Mouse (Mus musculus): ENCODE data around the gene Dock11.

The Dock11 gene

DNA sequence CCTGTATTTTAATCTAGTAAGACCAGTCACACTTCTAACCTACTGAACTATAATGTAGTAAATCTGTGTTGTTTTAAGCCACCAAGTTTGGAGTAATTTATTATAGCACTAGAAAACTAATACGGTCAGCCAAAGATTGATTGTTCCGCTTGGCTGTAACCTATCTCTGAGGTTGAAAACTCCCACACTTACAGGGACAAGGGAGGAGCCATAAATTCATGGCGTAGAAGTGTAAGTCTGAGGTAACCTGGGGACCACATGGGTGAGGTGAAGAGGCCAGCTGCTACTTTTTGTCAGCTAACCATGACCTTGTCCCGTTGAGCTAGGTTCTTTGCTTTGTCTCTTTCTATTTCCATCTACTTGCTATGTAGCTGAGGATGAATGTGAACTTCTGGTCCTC lies 61.5 kb downstream of the Dock11 start:
- no peak for DNase-seq (ENCODE audit: low spot score in 2 of 2)

DNA sequence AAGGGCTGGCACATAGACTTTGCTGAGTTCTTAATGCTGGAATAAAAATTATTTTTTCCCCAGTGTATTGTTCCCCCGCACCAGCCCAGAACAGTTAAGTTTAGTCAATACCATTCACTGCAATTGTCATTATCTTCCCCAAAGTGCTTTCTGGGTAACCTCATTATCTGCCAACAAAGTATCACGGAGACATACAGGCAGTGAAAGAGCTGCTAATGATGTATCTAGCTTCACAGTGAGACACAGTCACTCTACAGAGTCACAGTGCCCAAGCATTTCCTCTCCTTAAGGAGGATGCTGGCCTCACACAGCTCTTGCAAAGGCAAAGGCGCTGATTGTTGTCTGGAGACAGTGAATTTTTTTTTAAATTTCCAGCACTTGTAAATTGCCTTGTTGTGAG lies 63.3 kb downstream of the Dock11 start:
- DNase-seq (ENCODE audit: low spot score in 2 of 2), result no peak

DNA sequence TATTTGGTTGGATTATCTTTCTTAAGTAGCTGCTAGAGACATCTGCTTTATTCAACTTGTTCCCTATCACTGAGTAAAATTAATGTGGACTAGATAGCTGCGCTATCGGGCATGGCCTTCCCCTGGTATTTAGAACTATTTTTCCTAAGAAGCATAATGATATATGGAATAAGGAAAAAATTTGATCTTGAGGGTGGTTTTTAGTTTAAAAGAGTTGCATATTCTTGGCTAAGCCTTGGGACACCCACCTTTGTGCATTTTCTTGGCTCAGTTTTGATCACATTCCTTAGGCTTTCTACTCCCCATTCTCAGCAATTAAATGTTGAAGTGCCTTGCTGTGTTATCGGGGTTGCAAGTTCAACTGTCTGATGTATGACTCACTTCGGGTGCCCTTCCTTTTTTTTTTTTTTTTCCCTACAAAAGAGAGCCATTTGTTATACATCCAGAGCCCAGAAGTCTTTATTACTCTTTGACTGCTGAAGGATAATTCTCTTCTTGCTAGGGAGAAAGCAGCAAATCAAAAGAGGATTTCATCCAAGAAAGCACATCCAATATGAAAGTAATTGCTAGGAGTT lies 64.0 kb downstream of the Dock11 start:
- DNase-seq (ENCODE audit: low spot score in 2 of 2), result no peak

- DNase-seq (ENCODE audit: low spot score in 2 of 2), result no peak
Observed at GRCm38 (mm10) chrX:35956236-35956635, 67.6 kb downstream of the Dock11 start.

GRCm38 (mm10) chrX:35963087-35963486 lies 74.5 kb downstream of the Dock11 start:
- DNase-seq (ENCODE audit: low spot score in 2 of 2), result no peak

- DNase-seq (ENCODE audit: low spot score in 2 of 2), result no peak
Observed at GRCm38 (mm10) chrX:35969276-35969675, 80.6 kb downstream of the Dock11 start.

- DNase-seq (ENCODE audit: low spot score in 2 of 2), result no peak
Observed at GRCm38 (mm10) chrX:35976657-35977056, 88.0 kb downstream of the Dock11 start.

- DNase-seq (ENCODE audit: low spot score in 2 of 2), result no peak
Observed at GRCm38 (mm10) chrX:35987981-35988380, 99.3 kb downstream of the Dock11 start.

- DNase-seq (ENCODE audit: low spot score in 2 of 2), result no peak
Observed at GRCm38 (mm10) chrX:35990508-35991095, 102.0 kb downstream of the Dock11 start.

DNA sequence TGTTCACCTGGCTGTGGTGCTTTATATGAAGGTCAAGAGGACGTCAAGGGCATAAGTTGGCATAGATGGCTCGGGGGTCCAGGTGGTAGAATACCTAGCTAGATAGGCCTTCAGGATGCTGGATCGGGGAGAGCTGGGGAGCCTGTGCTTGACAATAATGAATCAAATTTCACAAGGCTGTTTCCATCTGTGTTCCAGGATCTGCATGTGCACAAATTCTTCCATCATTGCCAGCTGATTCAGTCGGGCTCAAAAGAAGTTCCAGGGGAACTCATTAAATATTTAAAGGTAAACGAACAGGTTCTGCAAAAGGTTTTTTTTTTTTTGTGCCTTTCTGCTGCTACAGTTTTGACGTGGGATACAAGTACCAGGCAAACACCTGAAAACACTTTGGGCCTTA lies 105.6 kb downstream of the Dock11 start:
- no peak for DNase-seq (ENCODE audit: low spot score in 2 of 2)

DNA sequence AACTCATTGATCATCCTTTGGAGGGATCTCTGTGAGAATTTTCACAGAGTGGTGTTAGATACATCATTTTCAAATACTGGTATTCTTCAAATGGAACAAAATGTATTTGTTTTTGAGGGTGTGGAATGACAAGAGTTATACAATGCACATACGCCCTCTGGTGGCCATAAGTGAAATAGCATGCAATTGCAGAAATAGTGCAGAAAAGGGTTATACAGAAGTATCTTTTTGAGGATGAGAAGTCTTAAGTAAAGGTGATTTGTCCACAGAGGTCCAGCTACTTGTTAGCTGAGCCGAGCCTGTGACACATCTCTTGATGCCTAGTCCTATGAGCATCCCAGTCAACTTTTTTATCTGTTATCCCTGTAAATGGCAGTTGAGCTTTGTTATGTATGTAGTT lies 108.4 kb downstream of the Dock11 start:
- DNase-seq (ENCODE audit: low spot score in 2 of 2), result peak; percentile 1 to 5

- no peak for DNase-seq (ENCODE audit: low spot score in 2 of 2)
Observed at GRCm38 (mm10) chrX:35997793-35998419, 109.3 kb downstream of the Dock11 start.

GRCm38 (mm10) chrX:36025651-36026050 lies 137.0 kb downstream of the Dock11 start:
- no peak for DNase-seq (ENCODE audit: low spot score in 2 of 2)

DNA sequence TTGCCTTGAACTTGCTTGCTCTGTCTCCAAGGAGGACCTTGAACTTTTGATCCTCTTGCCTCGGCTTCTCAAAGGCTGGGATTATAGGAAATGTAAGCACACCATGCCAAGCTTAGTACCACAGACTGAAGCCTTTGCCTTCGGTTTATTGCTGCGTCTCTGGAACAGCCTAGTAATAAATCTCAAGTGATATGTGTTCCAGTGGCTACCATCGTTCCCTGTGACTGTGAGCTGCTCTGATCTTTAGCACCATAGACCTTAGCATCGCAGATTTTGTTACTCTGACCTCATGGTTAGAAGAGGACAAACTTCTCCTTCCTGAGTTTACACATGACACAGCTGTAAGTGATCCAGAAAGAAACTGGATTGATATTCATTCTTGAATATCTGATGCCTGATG lies 142.5 kb downstream of the Dock11 start:
- DNase-seq (ENCODE audit: low spot score in 2 of 2), result no peak

DNA sequence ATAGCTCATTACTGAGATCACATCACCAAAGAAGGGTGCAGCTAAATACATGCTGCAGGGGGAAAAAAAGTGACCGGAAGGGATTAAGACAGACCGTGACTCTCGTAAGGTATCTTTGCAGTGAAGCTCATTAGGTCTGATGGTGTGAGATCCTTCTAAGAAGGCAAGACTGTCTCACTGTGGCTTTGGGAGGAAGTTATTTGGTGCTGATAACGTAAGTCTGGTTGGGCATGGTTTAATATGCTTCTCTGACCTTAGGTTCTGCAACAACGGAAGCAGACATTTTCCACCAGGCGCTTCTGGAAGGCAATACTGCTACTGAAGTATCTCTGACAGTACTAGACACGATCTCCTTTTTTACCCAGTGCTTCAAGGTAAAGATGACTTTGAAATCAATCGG lies 145.4 kb downstream of the Dock11 start:
- DNase-seq (ENCODE audit: low spot score in 2 of 2), result no peak

- DNase-seq (ENCODE audit: low spot score in 2 of 2), result no peak
Observed at GRCm38 (mm10) chrX:36045731-36046130, 157.1 kb downstream of the Dock11 start.

DNA sequence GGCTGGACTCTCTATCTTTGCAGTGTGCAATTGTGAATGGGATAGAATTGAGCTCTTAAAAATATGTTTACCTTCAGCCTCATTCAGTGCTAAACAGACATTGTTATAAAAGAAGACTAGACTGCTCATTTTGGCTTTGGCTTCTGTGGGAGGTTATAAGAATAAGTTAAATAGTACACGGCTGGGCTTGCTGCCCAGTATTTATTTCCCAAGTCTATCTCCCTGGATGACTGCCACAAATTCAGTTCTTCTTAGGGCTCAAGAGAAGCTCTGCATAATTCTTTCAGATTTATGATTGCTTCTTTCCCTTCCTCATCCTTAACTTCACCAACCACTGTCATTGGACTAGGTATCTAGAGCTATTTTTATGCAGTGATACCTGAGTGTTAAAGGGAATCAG lies 158.8 kb downstream of the Dock11 start:
- peak in 1 of 2 experiments; percentile 22 for DNase-seq (ENCODE audit: low spot score in 2 of 2)

DNA sequence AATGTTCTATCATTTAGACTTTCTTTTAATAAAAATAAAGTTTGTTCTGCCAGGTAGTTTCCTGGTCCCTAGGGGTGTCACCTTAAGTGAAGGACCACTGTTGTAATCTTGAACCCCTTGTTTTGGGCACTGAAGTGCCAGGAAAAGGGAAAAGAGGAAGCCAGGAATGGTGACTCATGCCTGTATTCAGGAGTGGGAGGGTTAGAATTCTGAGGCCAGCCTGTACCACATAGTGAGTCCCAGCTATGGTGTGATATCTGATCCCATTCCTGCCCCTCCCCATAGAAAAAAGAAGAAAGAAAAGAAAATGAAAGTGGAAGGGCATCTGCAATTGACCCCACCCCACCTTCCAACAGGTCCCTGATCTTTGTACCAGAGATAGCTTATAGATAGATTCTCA lies 161.7 kb downstream of the Dock11 start:
- no peak for DNase-seq (ENCODE audit: low spot score in 2 of 2)

DNA sequence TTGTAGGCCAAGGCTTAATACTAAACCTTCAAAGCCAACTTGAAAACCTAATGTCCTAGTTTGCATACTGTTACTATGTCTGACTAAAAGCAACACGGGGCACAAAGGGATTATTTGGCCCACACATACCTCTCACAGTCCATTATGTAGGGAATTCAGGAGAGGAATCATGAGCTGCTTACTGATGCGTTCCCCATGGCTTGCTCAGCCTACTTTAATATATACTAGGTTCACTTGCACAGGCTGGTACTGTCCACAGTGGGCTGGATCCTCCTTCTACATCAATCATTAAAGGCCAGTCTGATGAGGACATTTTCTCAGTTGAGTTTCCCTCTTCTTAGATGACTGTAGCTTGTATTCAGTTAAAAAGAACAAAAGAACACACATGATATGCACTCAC lies 185.4 kb downstream of the Dock11 start:
- no peak for DNase-seq (ENCODE audit: low spot score in 2 of 2)

DNA sequence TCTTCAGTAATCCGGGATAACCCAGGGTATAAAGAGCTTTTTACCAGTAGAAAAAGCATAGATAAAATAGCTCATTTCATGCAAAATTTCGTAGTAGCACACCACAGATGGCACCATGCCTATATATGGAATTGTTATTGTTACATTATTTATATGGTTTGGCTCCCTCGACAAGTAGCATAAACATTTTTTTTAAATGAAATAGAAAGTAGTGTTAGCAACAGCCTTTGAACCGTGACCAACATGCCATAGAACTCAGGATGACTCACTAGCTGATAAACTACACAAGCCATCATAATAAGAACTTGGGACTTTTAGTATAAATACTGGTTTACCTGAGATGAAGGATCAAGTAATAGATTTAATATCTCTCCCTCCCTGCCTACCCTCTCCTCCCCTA lies 188.5 kb downstream of the Dock11 start:
- DNase-seq (ENCODE audit: low spot score in 2 of 2), result no peak

- peak in 1 of 2 experiments; percentile 4 for DNase-seq (ENCODE audit: low spot score in 2 of 2)
Observed at GRCm38 (mm10) chrX:36082917-36083316, 194.3 kb downstream of the Dock11 start.

GRCm38 (mm10) chrX:36088464-36089256 lies 200.0 kb downstream of the Dock11 start:
- DNase-seq (ENCODE audit: low spot score in 2 of 2), result no peak

DNA sequence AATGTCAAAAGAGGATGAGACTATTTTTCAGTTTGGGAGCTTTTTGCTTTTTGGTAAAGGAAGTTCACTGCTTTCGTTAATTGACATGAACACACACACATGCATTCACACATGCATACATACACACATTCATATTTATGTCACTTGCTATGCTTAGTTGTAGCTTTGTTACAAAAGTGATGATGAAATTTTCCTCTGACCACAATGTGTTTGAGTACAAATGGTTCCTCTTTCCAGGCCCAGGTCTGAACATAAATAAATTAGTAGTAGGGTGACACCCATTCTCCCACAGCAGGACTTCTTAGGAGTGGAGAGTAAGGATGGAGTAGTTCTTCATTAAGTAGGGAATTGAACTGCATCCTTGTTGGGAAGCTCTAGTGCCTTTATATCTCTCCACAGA lies 212.3 kb downstream of the Dock11 start:
- DNase-seq (ENCODE audit: low spot score in 2 of 2), result no peak

Measured in urinary bladder, postnatal 36 days (tissue).